Mouse (Mus musculus): ENCODE data around the gene Sumf1.

DNA sequence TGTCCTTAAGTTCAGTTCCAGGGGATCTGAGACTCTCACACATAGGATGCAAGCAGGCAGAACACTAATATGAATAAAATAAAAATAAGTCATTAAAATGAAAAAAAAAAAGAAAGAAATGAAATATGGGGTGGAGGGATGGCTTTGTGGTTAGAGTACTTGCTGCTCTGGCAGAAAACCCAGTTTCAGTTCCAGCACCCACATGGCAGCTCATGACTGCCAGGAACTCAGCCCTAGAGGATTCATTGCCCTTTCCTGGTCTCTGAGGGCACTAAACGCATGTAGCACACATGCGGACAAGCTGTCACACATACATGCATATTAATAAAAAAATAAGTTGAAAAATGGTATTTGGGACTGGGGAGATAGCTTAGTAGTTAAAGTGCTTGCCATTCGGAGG, 45.2 kb upstream of the Sumf1 start:
- no peak for TF ChIP-seq CTCF (IDR thresholded peaks at IDR 0.05; ENCODE audit: extremely low read depth, insufficient read depth, insufficient read length, insufficient replicate concordance)
- no peak for TF ChIP-seq POLR2A (IDR thresholded peaks at IDR 0.05; ENCODE audit: low read depth, low read length)

All from spleen, adult 2 months (tissue).